ENCODE assay signal across 11 mouse cellular contexts in the genomic region with DNA sequence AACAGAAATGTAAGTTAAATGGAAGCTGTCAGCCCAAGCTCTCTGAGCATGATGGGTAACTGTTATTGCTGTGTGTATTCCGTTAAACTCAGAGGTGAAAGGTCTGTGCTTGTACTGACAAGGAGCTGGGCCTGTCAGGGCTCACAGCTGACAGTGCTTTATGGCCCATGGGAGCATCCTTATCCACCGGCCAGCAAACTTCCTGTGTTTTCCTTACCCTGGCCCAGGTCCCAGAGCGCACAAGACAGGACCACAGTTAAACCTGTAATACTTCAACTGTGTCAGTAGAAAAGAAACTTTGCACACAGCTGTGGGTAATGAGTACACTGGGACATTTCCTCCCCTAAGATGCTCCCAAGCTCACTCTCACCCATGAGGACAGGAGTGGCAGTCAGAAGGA.
DNase-seq lines count a peak whose midpoint lies in the region; ATAC-seq lines count a peak whose summit lies in the region.
"Had no signal": no experiment of that assay in that cellular context is flagged by ENCODE, and none has a peak within 500 bp of the region (broad histone marks: within the 10 kb centered on the region; RNA-seq: fewer than 3 reads in every experiment).

No protein-coding gene starts in this region.

- H3K4me2 ChIP-seq in heart, embryonic 13.5 days = no peak overlapping the region
- H3K4me2 ChIP-seq: limb, embryonic 13.5 days had no signal

- H3K9ac ChIP-seq in heart, embryonic 13.5 days = no peak overlapping the region
- H3K9ac ChIP-seq: limb, embryonic 13.5 days had no signal

- peak; percentile 28 for DNase-seq in urinary bladder, postnatal 14 days (ENCODE audit: low spot score)
- no peak for DNase-seq in urinary bladder, postnatal 10 days (ENCODE audit: low spot score)
- DNase-seq in kidney, postnatal 10 days = peak; percentile 68
- DNase-seq in testis, postnatal 10 days (ENCODE audit: low spot score) = no peak
- no peak for DNase-seq in urinary bladder, postnatal 25 days (ENCODE audit: low spot score)
- DNase-seq: thymus, postnatal 36 days had no signal

- peaks cover 32% of the 10 kb centered on the region for H3K4me1 ChIP-seq in heart, embryonic 13.5 days

- 32% methylated on average over 3 of the region's 3 CpGs for WGBS in heart, embryonic 13.5 days

- H3K4me3 ChIP-seq in heart, embryonic 13.5 days = no peak overlapping the region
- H3K4me3 ChIP-seq: limb, embryonic 13.5 days had no signal

- H3K27me3 ChIP-seq in heart, embryonic 13.5 days (replicated peaks) = no peaks in the 10 kb centered on the region
- H3K27me3 ChIP-seq: limb, embryonic 13.5 days; Patski had no signal

- ATAC-seq in heart, embryonic 13.5 days (ENCODE audit: extremely low read depth, insufficient number of reproducible peaks, low FRiP score, low TSS enrichment) = no peak
- ATAC-seq in frontal cortex, adult (ENCODE audit: low TSS enrichment) = no peak
- ATAC-seq: hindbrain, postnatal 0 days had no signal

- no peaks in the 10 kb centered on the region for H3K36me3 ChIP-seq in heart, embryonic 13.5 days
- H3K36me3 ChIP-seq: limb, embryonic 13.5 days had no signal

- H3K9me3 ChIP-seq in heart, embryonic 13.5 days = no peaks in the 10 kb centered on the region
- H3K9me3 ChIP-seq: limb, embryonic 13.5 days had no signal

- H3K27ac ChIP-seq in heart, embryonic 13.5 days (replicated peaks) = peak overlapping the region; percentile 53; the same call in 1 of the 2 replicates
- H3K27ac ChIP-seq: hindbrain, postnatal 0 days; limb, embryonic 13.5 days had no signal

Comparison
In these comparisons a context has a peak if more than half of its experiments do, and no peak if none do; other contexts are left out.
1. DNase-seq: peak in urinary bladder, postnatal 14 days (single experiment) and kidney, postnatal 10 days (single experiment); none in urinary bladder, postnatal 10 days (single experiment), testis, postnatal 10 days (single experiment) and urinary bladder, postnatal 25 days (single experiment).